Comparison of ENCODE assay signal across 19 mouse cellular contexts in genomic region chr13:34851191-34851784, GRCm38 (mm10).
"Had no signal": no experiment of that assay in that cellular context is flagged by ENCODE, and none has a peak within 500 bp of the region (broad histone marks: within the 10 kb centered on the region; RNA-seq: fewer than 3 reads in every experiment).

No protein-coding gene starts in this region.

- H3K27ac ChIP-seq: kidney, postnatal 0 days; limb, embryonic 10.5 days; limb, embryonic 13.5 days; liver, embryonic 15.5 days; midbrain, embryonic 12.5 days; neural tube, embryonic 13.5 days; stomach, embryonic 15.5 days had no signal

- H3K36me3 ChIP-seq: limb, embryonic 10.5 days; limb, embryonic 13.5 days; liver, embryonic 15.5 days; midbrain, embryonic 12.5 days; neural tube, embryonic 13.5 days; stomach, embryonic 15.5 days had no signal

- DNase-seq: kidney, adult 18-20 months; kidney, postnatal 25 days; lung, adult 2 months; lung, postnatal 14 days; lung, postnatal 4 days; retina, postnatal 1 day; right cerebral cortex, postnatal 25 days; spleen, adult 18-20 months; thymus, postnatal 25 days had no signal

- H3K4me2 ChIP-seq: limb, embryonic 13.5 days; liver, embryonic 11.5 days; liver, embryonic 15.5 days; midbrain, embryonic 12.5 days; neural tube, embryonic 13.5 days; stomach, embryonic 15.5 days had no signal

- H3K4me1 ChIP-seq: limb, embryonic 10.5 days; limb, embryonic 13.5 days; midbrain, embryonic 12.5 days; neural tube, embryonic 13.5 days; stomach, embryonic 15.5 days had no signal

- H3K27me3 ChIP-seq: limb, embryonic 13.5 days; liver, embryonic 15.5 days; midbrain, embryonic 12.5 days; neural tube, embryonic 13.5 days; stomach, embryonic 15.5 days had no signal

- H3K9ac ChIP-seq: limb, embryonic 13.5 days; liver, embryonic 15.5 days; midbrain, embryonic 12.5 days; neural tube, embryonic 13.5 days; stomach, embryonic 15.5 days had no signal

- ATAC-seq: midbrain, embryonic 16.5 days had no signal

- H3K4me3 ChIP-seq: limb, embryonic 10.5 days; limb, embryonic 13.5 days; liver, embryonic 15.5 days; midbrain, embryonic 12.5 days; myocyte; neural tube, embryonic 13.5 days; stomach, embryonic 15.5 days had no signal
